Mouse (Mus musculus): ENCODE measurements around the gene Ehd3.

DNA sequence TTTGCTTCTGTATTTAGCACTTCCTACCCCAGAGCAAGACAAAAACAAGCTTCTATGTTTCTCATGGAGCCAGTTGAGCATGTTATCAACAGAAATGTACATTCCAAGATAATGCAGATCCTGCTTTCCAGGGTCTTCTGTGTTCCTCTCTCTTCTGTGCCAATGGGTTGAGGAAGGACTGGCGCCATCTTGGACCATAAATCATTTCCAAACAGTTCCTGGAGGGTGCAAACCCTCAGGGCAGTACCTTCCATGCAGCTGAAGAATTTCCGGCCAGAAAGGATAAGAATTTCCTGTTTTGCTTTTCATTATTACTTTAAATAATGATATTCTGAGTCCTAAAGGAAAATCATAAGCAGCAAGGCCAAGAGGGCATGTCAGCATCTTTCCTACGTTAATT, 41.7 kb downstream of the Ehd3 start:
- TF ChIP-seq CTCF (IDR thresholded peaks at IDR 0.05; ENCODE audit: control insufficient read depth, insufficient read depth, insufficient replicate concordance, low read depth, low read length) (no peak), POLR2A (IDR thresholded peaks at IDR 0.05; ENCODE audit: control insufficient read depth, low read depth, low read length) (no peak)

All from testis, adult 2 months (tissue).